In genomic region chr5:3267021-3267420, GRCm38 (mm10) we compare ENCODE assay signal across 28 mouse cellular contexts.
"Had no signal": no experiment of that assay in that cellular context is flagged by ENCODE, and none has a peak within 500 bp of the region (broad histone marks: within the 10 kb centered on the region; RNA-seq: fewer than 3 reads in every experiment).

No protein-coding gene starts in this region.

- DNase-seq: cerebellum, adult 2 months; cerebellum, adult 8-10 months; cerebellum, adult 9-10 months; cerebellum, adult 9-11 months; cerebellum, postnatal 10 days; cerebellum, postnatal 14 days; cerebellum, postnatal 25 days; cerebellum, postnatal 36 days; embryo, embryonic 11 days; forebrain, postnatal 0 days; gastrocnemius, adult 2 months; gastrocnemius, postnatal 10 days; gastrocnemius, postnatal 14 days; gastrocnemius, postnatal 25 days; gastrocnemius, postnatal 36 days; heart, adult 18-20 months; heart, adult 2 months had no signal

- H3K27ac ChIP-seq: embryonic facial prominence, embryonic 10.5 days; embryonic facial prominence, embryonic 12.5 days; embryonic facial prominence, embryonic 13.5 days; embryonic facial prominence, embryonic 15.5 days; forebrain, embryonic 10.5 days; forebrain, embryonic 12.5 days; forebrain, embryonic 13.5 days; forebrain, embryonic 15.5 days; gastrocnemius, adult 2 months; heart, adult 2 months had no signal

- H3K27me3 ChIP-seq: embryonic facial prominence, embryonic 12.5 days; embryonic facial prominence, embryonic 13.5 days; embryonic facial prominence, embryonic 15.5 days; forebrain, embryonic 12.5 days; forebrain, embryonic 13.5 days; forebrain, embryonic 15.5 days had no signal

- H3K9ac ChIP-seq: embryonic facial prominence, embryonic 12.5 days; embryonic facial prominence, embryonic 13.5 days; embryonic facial prominence, embryonic 15.5 days; forebrain, embryonic 12.5 days; forebrain, embryonic 13.5 days; forebrain, embryonic 15.5 days; forebrain, postnatal 0 days had no signal

- H3K9me3 ChIP-seq: embryonic facial prominence, embryonic 10.5 days; embryonic facial prominence, embryonic 12.5 days; embryonic facial prominence, embryonic 15.5 days; forebrain, embryonic 10.5 days; forebrain, embryonic 12.5 days; forebrain, embryonic 13.5 days; forebrain, embryonic 15.5 days had no signal

- H3K4me2 ChIP-seq: embryonic facial prominence, embryonic 12.5 days; embryonic facial prominence, embryonic 13.5 days; embryonic facial prominence, embryonic 15.5 days; forebrain, embryonic 12.5 days; forebrain, embryonic 13.5 days; forebrain, embryonic 15.5 days had no signal

- H3K4me1 ChIP-seq: embryonic facial prominence, embryonic 10.5 days; embryonic facial prominence, embryonic 12.5 days; embryonic facial prominence, embryonic 13.5 days; embryonic facial prominence, embryonic 15.5 days; forebrain, embryonic 10.5 days; forebrain, embryonic 12.5 days; forebrain, embryonic 13.5 days; forebrain, embryonic 15.5 days had no signal

- H3K4me3 ChIP-seq: embryonic facial prominence, embryonic 10.5 days; embryonic facial prominence, embryonic 12.5 days; embryonic facial prominence, embryonic 13.5 days; embryonic facial prominence, embryonic 15.5 days; erythroblast, embryonic 14.5 days; forebrain, embryonic 10.5 days; forebrain, embryonic 12.5 days; forebrain, embryonic 13.5 days; forebrain, embryonic 15.5 days; gastrocnemius, adult 2 months; heart, adult 2 months had no signal

- ATAC-seq: forebrain, embryonic 13.5 days; forebrain, embryonic 14.5 days; forebrain, embryonic 15.5 days; forebrain, embryonic 16.5 days; forebrain, postnatal 0 days had no signal

- H3K36me3 ChIP-seq: embryonic facial prominence, embryonic 10.5 days; embryonic facial prominence, embryonic 12.5 days; embryonic facial prominence, embryonic 13.5 days; embryonic facial prominence, embryonic 15.5 days; forebrain, embryonic 10.5 days; forebrain, embryonic 12.5 days; forebrain, embryonic 15.5 days had no signal
